Mouse (Mus musculus): Measurements from ENCODE around the gene Il1rap. TPM values are rescaled to one million over a fixed set of nuclear protein-coding genes. Genes with fewer than 3 reads are reported as not detected.

The Il1rap gene
- polyA plus RNA-seq, 1 experiment from 2014 or later = 3.0 TPM

DNA sequence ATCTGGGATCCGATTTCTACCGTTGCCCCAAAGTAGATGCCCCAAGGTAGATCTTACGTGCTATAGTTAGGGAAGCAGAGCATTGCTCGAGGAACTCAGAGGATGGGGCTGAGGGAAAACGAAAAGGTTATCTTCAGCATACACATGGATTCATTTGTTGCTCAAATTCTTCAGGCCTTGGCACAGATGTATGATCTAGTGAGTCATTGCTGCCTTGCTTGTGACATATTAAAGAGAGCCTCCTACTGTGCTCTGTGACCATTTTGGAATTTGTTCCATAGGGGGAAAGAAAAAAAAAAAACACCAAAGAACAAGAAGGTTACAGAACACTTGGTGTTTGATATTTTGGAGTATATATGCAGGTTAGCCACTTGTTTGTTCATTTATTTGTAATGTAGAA, 4.3 kb downstream of the Il1rap start:
- Histone ChIP-seq H3K27ac (replicated peaks) (no peak overlapping the region), H3K36me3 (no peaks in the 10 kb centered on the region), H3K27me3 (ENCODE audit: low read depth, poor library complexity, severe bottlenecking) (peaks cover 10% of the 10 kb centered on the region), H3K4me1 (peaks cover 14% of the 10 kb centered on the region), H3K4me3 (no peak overlapping the region), H3K9me3 (replicated peaks) (no peaks in the 10 kb centered on the region)
- DNase-seq (ENCODE audit: low spot score) = no peak
- WGBS = 91% methylated on average over 5 of the region's 5 CpGs

- Histone ChIP-seq H3K36me3 (no peaks in the 10 kb centered on the region), H3K27ac (replicated peaks) (no peak overlapping the region), H3K9me3 (replicated peaks) (no peaks in the 10 kb centered on the region), H3K27me3 (ENCODE audit: low read depth, poor library complexity, severe bottlenecking) (no peaks in the 10 kb centered on the region), H3K4me1 (no peaks in the 10 kb centered on the region), H3K4me3 (no peak overlapping the region)
- no peak for DNase-seq (ENCODE audit: low spot score)
- 81% methylated on average over 4 of the region's 4 CpGs for WGBS
Observed at GRCm38 (mm10) chr16:26590897-26591570, 9.5 kb downstream of the Il1rap start.

DNA sequence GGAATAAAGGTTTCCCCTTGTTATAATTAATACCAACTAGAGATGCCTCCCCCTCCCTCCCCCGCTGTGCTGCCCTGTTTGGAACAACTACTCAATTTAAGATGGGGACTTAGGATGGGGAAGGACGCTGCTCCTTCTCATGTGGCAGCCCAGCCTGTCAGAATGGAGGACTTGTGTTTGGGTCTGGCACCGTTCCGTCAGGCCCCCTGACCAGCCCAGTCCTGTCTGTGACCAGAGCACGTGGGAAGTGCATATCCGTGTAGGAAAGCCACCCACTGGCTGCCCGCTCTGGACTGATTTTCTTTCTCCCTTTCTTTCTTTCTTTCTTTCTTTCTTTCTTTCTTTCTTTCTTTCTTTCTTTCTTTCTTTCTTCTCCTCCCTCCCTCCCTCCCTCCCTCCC, 14.9 kb downstream of the Il1rap start:
- Histone ChIP-seq H3K4me1 (peaks cover 9% of the 10 kb centered on the region), H3K27ac (replicated peaks) (no peak overlapping the region), H3K36me3 (no peaks in the 10 kb centered on the region), H3K4me3 (no peak overlapping the region), H3K9me3 (replicated peaks) (no peaks in the 10 kb centered on the region), H3K27me3 (ENCODE audit: low read depth, poor library complexity, severe bottlenecking) (no peaks in the 10 kb centered on the region)
- DNase-seq (ENCODE audit: low spot score) = no peak
- WGBS = 55% methylated on average over 7 of the region's 7 CpGs

- no peak overlapping the region for H3K4me3 ChIP-seq
- peaks cover 9% of the 10 kb centered on the region for H3K4me1 ChIP-seq
- DNase-seq (ENCODE audit: low spot score) = no peak
- no peaks in the 10 kb centered on the region for H3K36me3 ChIP-seq
- H3K27me3 ChIP-seq (ENCODE audit: low read depth, poor library complexity, severe bottlenecking) = no peaks in the 10 kb centered on the region
- WGBS = 83% methylated on average over 7 of the region's 7 CpGs
- no peak overlapping the region for H3K27ac ChIP-seq (replicated peaks)
- no peaks in the 10 kb centered on the region for H3K9me3 ChIP-seq (replicated peaks)
Observed at GRCm38 (mm10) chr16:26597307-26597706, 15.8 kb downstream of the Il1rap start.

- WGBS = 82% methylated on average over 5 of the region's 5 CpGs
Observed at GRCm38 (mm10) chr16:26598591-26598990, 17.1 kb downstream of the Il1rap start.

GRCm38 (mm10) chr16:26601482-26601881, 20.0 kb downstream of the Il1rap start:
- Histone ChIP-seq H3K27me3 (ENCODE audit: low read depth, poor library complexity, severe bottlenecking) (no peaks in the 10 kb centered on the region), H3K27ac (replicated peaks) (no peak overlapping the region), H3K9me3 (replicated peaks) (no peaks in the 10 kb centered on the region), H3K36me3 (no peaks in the 10 kb centered on the region), H3K4me1 (peaks cover 6% of the 10 kb centered on the region), H3K4me3 (no peak overlapping the region)
- DNase-seq (ENCODE audit: low spot score) = no peak
- WGBS = 95% methylated on average over 1 of the region's 1 CpGs

More at GRCm38 (mm10) chr16:26598591-26598990, 17.1 kb downstream of the Il1rap start:
- H3K27ac ChIP-seq (replicated peaks) = no peak overlapping the region
- no peaks in the 10 kb centered on the region for H3K9me3 ChIP-seq (replicated peaks)
- no peaks in the 10 kb centered on the region for H3K27me3 ChIP-seq (ENCODE audit: low read depth, poor library complexity, severe bottlenecking)
- DNase-seq (ENCODE audit: low spot score) = no peak
- no peaks in the 10 kb centered on the region for H3K36me3 ChIP-seq
- H3K4me3 ChIP-seq = no peak overlapping the region
- H3K4me1 ChIP-seq = peaks cover 9% of the 10 kb centered on the region

DNA sequence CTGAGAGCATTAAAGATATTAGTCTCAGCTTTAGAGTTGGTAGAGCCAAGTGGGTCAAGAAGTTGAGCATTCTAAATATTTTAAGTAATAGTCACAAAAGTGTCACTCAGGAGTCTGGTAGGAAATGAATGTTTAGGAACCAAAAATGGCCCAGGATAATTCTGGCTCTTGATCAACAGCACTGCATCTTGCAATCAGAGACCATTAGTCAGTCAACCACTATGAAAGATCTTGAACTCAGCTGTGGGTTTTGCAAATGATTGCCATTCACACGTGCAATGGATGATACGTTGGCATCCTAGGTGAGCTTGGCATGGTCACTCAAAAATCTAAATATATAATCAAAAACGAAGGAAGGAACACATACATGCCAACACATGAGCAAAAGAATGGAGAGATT, 23.1 kb downstream of the Il1rap start:
- Histone ChIP-seq H3K9me3 (replicated peaks) (no peaks in the 10 kb centered on the region), H3K4me1 (no peaks in the 10 kb centered on the region), H3K36me3 (no peaks in the 10 kb centered on the region), H3K27me3 (ENCODE audit: low read depth, poor library complexity, severe bottlenecking) (no peaks in the 10 kb centered on the region), H3K27ac (replicated peaks) (no peak overlapping the region), H3K4me3 (no peak overlapping the region)
- 92% methylated on average over 3 of the region's 3 CpGs for WGBS
- DNase-seq (ENCODE audit: low spot score) = no peak

DNA sequence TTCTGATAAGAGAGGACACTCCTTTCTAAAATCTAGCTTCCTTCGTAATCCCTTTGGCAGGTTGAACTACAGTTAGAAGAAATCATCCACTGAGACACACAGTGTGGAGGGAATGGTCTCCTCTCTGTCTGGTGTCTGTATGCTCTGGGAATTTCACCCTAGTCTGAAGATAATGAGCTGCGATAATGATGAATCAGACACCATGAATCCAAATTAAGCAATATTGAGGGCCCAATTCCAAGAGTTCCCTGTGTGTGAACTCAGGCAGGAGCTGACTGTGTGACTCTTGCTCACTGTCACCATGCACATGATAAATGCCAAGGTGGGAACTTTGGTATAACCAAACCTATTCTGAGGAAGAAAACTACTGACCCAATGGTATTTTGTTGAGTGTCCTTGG, 26.5 kb downstream of the Il1rap start:
- H3K9me3 ChIP-seq (replicated peaks) = no peaks in the 10 kb centered on the region
- H3K4me3 ChIP-seq = no peak overlapping the region
- H3K36me3 ChIP-seq = no peaks in the 10 kb centered on the region
- WGBS = 91% methylated on average over 2 of the region's 2 CpGs
- no peak for DNase-seq (ENCODE audit: low spot score)
- H3K27me3 ChIP-seq (ENCODE audit: low read depth, poor library complexity, severe bottlenecking) = no peaks in the 10 kb centered on the region
- no peaks in the 10 kb centered on the region for H3K4me1 ChIP-seq
- H3K27ac ChIP-seq (replicated peaks) = no peak overlapping the region

DNA sequence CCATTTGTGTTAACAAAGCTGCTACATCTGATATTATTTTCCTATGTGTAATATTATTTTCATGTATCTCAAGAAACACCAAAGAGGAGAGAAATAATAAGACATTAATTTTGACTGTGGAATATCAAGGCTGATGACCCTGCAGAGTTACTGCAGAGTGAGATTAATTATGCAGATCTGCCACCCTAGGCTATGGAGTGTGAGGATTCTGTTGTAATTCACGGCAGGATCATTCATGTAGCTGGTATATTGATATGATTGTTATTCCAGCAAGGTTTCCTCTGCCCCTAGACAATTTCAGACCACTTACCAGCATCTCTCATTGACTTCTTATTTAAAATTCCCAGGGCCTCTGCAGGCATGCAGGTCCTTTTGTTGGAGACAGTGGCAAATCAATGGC, 29.0 kb downstream of the Il1rap start:
- Histone ChIP-seq H3K27ac (replicated peaks) (no peak overlapping the region), H3K36me3 (no peaks in the 10 kb centered on the region)
- 90% methylated on average over 1 of the region's 1 CpGs for WGBS

DNA sequence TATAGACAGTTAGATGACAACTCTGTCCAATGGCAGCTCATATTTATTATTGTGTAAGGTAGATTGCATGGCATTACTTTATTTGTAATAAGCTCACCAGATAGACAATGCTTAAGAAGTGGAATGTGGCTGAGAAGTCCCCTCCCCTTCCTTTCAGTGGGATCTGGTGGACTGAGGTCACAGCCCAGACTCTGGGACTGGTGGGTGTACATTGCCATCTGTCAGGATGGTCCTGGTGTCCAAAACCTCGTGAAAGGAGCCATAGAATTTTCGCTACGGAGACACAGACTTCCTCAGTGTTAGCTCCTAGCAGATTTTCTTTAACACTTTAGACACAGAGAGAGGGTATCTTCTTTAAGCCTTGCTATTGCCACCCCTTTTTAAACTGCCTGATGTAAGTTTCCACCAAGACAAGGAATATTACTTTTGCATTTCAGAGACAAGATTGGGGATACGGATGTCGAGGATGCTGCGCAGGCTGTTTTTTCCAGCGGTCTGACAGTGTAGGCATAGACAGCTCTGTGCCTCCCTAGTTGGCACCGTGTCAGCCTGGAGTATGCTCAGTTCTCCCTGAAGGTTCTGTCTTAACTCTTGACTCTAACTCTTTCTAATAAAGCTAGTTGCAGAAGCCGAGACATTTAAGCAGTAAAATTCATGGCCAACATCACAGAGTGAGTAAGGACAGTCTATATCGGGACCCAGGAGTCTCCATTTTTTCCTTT, 31.2 kb downstream of the Il1rap start:
- DNase-seq (ENCODE audit: low spot score) = no peak
- Histone ChIP-seq H3K4me3 (no peak overlapping the region), H3K9me3 (replicated peaks) (no peaks in the 10 kb centered on the region), H3K27ac (replicated peaks) (no peak overlapping the region), H3K4me1 (no peaks in the 10 kb centered on the region), H3K27me3 (ENCODE audit: low read depth, poor library complexity, severe bottlenecking) (no peaks in the 10 kb centered on the region), H3K36me3 (no peaks in the 10 kb centered on the region)
- WGBS = 87% methylated on average over 10 of the region's 10 CpGs

More for the DNA sequence above, 29.0 kb downstream of the Il1rap start:
- H3K4me3 ChIP-seq = no peak overlapping the region
- H3K9me3 ChIP-seq (replicated peaks) = no peaks in the 10 kb centered on the region
- no peaks in the 10 kb centered on the region for H3K27me3 ChIP-seq (ENCODE audit: low read depth, poor library complexity, severe bottlenecking)
- no peak for DNase-seq (ENCODE audit: low spot score)
- H3K4me1 ChIP-seq = no peaks in the 10 kb centered on the region

GRCm38 (mm10) chr16:26623141-26623540, 41.6 kb downstream of the Il1rap start:
- no peaks in the 10 kb centered on the region; the same call in 1 of the 2 replicates for H3K4me1 ChIP-seq
- no peak overlapping the region for H3K4me3 ChIP-seq
- no peak for DNase-seq (ENCODE audit: low spot score)
- no peaks in the 10 kb centered on the region for H3K9me3 ChIP-seq (replicated peaks)
- 92% methylated on average over 1 of the region's 1 CpGs for WGBS
- H3K27me3 ChIP-seq (ENCODE audit: low read depth, poor library complexity, severe bottlenecking) = no peaks in the 10 kb centered on the region
- no peak overlapping the region for H3K27ac ChIP-seq (replicated peaks)
- H3K36me3 ChIP-seq = no peaks in the 10 kb centered on the region

GRCm38 (mm10) chr16:26626065-26626464, 44.6 kb downstream of the Il1rap start:
- Histone ChIP-seq H3K9me3 (replicated peaks) (no peaks in the 10 kb centered on the region), H3K27ac (replicated peaks) (no peak overlapping the region), H3K36me3 (no peaks in the 10 kb centered on the region), H3K27me3 (ENCODE audit: low read depth, poor library complexity, severe bottlenecking) (no peaks in the 10 kb centered on the region), H3K4me3 (no peak overlapping the region), H3K4me1 (no peaks in the 10 kb centered on the region; the same call in 1 of the 2 replicates)
- 83% methylated on average over 3 of the region's 3 CpGs for WGBS
- no peak for DNase-seq (ENCODE audit: low spot score)

GRCm38 (mm10) chr16:26634800-26635199, 53.3 kb downstream of the Il1rap start:
- no peak for DNase-seq (ENCODE audit: low spot score)
- Histone ChIP-seq H3K4me3 (no peak overlapping the region), H3K27me3 (ENCODE audit: low read depth, poor library complexity, severe bottlenecking) (no peaks in the 10 kb centered on the region), H3K36me3 (no peaks in the 10 kb centered on the region), H3K27ac (replicated peaks) (no peak overlapping the region), H3K4me1 (no peaks in the 10 kb centered on the region), H3K9me3 (replicated peaks) (no peaks in the 10 kb centered on the region)
- WGBS = 79% methylated on average over 2 of the region's 2 CpGs
